Mouse (Mus musculus): ENCODE results near the gene Ippk. TPM values are rescaled to one million over a fixed set of nuclear protein-coding genes. Genes with fewer than 3 reads are reported as not detected.

Gene Ippk
- polyA plus RNA-seq, 1 experiment from 2014 or later: 18.3 TPM

DNA sequence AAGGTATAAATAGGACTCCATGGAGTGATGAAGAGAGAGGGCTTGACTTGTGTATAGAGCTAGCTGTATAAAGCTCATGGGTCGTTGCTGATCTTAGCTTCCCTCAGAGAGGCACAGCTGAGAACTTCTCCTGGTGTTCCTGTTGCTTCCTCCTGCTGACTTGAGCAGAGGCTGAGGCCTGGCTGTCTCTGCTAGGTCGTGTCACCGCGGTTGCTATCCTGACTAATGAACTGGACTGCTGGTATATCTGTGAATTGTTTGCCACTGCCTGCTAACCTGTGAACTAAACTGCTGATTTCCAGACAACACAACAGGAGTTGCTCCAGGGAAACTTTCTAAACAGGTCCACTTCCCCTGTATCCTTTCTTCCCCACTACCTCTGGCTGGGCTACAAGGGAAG, 49.3 kb downstream of the Ippk start:
- H3K4me3 ChIP-seq (ENCODE audit: low read depth, low read length): no peak overlapping the region
- no peak for DNase-seq (ENCODE audit: low spot score, missing footprints)
- H3K9me3 ChIP-seq (ENCODE audit: control insufficient read depth, low read length): no peaks in the 10 kb centered on the region
- no peak overlapping the region for H3K9ac ChIP-seq (ENCODE audit: low read length)
- 89% methylated on average over 4 of the region's 4 CpGs for WGBS
- H3K27ac ChIP-seq (ENCODE audit: low read depth, low read length): no peak overlapping the region
- H3K4me2 ChIP-seq: no peak overlapping the region
- no peaks in the 10 kb centered on the region for H3K4me1 ChIP-seq (ENCODE audit: control insufficient read depth, insufficient read depth, low read length)
- H3K36me3 ChIP-seq (ENCODE audit: control insufficient read depth, insufficient read depth, low read length): no peaks in the 10 kb centered on the region
- no peaks in the 10 kb centered on the region for H3K27me3 ChIP-seq (ENCODE audit: control insufficient read depth, insufficient read depth, low read length)
- ATAC-seq (ENCODE audit: low FRiP score): no peak

GRCm38 (mm10) chr13:49470806-49471205, 49.8 kb downstream of the Ippk start:
- H3K27ac ChIP-seq (ENCODE audit: low read depth, low read length): no peak overlapping the region
- ATAC-seq (ENCODE audit: low FRiP score): no peak
- H3K4me2 ChIP-seq: no peak overlapping the region
- no peak for DNase-seq (ENCODE audit: low spot score, missing footprints)
- H3K9ac ChIP-seq (ENCODE audit: low read length): no peak overlapping the region
- H3K4me1 ChIP-seq (ENCODE audit: control insufficient read depth, insufficient read depth, low read length): no peaks in the 10 kb centered on the region
- H3K36me3 ChIP-seq (ENCODE audit: control insufficient read depth, insufficient read depth, low read length): no peaks in the 10 kb centered on the region
- H3K27me3 ChIP-seq (ENCODE audit: control insufficient read depth, insufficient read depth, low read length): no peaks in the 10 kb centered on the region
- H3K9me3 ChIP-seq (ENCODE audit: control insufficient read depth, low read length): no peaks in the 10 kb centered on the region
- WGBS: 81% methylated on average over 4 of the region's 4 CpGs
- H3K4me3 ChIP-seq (ENCODE audit: low read depth, low read length): no peak overlapping the region

DNA sequence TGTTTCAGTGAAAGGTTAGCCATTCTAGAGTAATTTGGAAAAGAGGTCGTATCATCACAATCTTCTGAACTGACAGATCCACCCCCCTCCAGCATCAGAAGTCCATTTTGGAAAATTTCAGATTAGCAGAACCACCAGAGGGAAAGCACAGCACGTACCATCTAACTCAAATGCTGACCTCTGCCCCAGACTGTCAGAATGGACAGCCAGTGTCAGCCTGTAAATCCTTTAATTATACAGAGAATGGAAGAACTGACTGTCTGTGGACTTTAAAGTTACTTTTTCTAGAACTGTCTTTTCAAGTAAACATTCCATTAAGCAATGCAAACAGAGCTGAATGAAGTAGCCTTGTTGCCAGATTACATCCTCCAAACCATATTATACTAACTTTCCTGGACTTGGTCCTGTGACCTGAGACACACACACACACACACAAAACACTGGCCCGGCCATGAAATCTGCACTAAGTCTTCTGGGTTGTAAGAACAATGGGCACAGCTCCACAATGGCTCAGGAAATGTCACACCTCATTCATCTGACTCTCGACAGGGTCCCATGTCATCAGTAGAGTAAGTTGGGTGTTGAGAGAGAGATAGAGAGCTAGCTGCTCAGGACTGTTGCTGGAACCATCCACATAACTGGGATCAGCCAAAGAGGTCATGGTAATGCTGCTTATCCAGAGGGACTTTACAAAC, 51.1 kb downstream of the Ippk start:
- ATAC-seq (ENCODE audit: low FRiP score) (no peak), DNase-seq (ENCODE audit: low spot score, missing footprints) (no peak)
- H3K27ac ChIP-seq (ENCODE audit: low read depth, low read length): no peak overlapping the region
- no peak overlapping the region for H3K4me3 ChIP-seq (ENCODE audit: low read depth, low read length)
- H3K36me3 ChIP-seq (ENCODE audit: control insufficient read depth, insufficient read depth, low read length): no peaks in the 10 kb centered on the region
- WGBS: 69% methylated on average over 4 of the region's 4 CpGs
- no peaks in the 10 kb centered on the region for H3K27me3 ChIP-seq (ENCODE audit: control insufficient read depth, insufficient read depth, low read length)
- no peaks in the 10 kb centered on the region for H3K4me1 ChIP-seq (ENCODE audit: control insufficient read depth, insufficient read depth, low read length)
- H3K9me3 ChIP-seq (ENCODE audit: control insufficient read depth, low read length): no peaks in the 10 kb centered on the region
- no peak overlapping the region for H3K9ac ChIP-seq (ENCODE audit: low read length)
- H3K4me2 ChIP-seq: no peak overlapping the region

DNA sequence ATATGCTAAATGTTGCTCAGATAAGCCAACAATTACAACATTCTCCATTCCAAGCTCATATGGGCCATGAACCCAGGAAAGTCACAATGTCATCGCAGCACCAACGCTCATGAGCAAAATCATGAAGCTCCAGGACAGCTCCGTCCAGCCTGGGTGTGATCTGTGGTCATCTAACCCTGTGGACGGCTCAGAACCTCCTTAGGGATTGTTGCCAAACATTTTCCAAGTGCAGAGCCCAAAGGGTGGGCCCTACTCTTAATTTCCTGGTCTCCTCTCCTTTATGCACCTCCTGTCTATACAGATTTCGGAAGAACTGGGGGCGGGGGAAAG, 51.6 kb downstream of the Ippk start:
- 93% methylated on average over 6 of the region's 6 CpGs for WGBS
- Histone ChIP-seq H3K4me3 (ENCODE audit: low read depth, low read length) (no peak overlapping the region), H3K27me3 (ENCODE audit: control insufficient read depth, insufficient read depth, low read length) (no peaks in the 10 kb centered on the region), H3K9ac (ENCODE audit: low read length) (no peak overlapping the region), H3K4me2 (no peak overlapping the region), H3K9me3 (ENCODE audit: control insufficient read depth, low read length) (no peaks in the 10 kb centered on the region), H3K4me1 (ENCODE audit: control insufficient read depth, insufficient read depth, low read length) (no peaks in the 10 kb centered on the region), H3K36me3 (ENCODE audit: control insufficient read depth, insufficient read depth, low read length) (no peaks in the 10 kb centered on the region), H3K27ac (ENCODE audit: low read depth, low read length) (no peak overlapping the region)
- DNase-seq (ENCODE audit: low spot score, missing footprints): no peak
- ATAC-seq (ENCODE audit: low FRiP score): no peak

- H3K4me2 ChIP-seq: no peak overlapping the region
- WGBS: 91% methylated on average over 3 of the region's 3 CpGs
- H3K36me3 ChIP-seq (ENCODE audit: control insufficient read depth, insufficient read depth, low read length): no peaks in the 10 kb centered on the region
- ATAC-seq (ENCODE audit: low FRiP score) (no peak), DNase-seq (ENCODE audit: low spot score, missing footprints) (no peak)
- no peaks in the 10 kb centered on the region for H3K4me1 ChIP-seq (ENCODE audit: control insufficient read depth, insufficient read depth, low read length)
- H3K27me3 ChIP-seq (ENCODE audit: control insufficient read depth, insufficient read depth, low read length): no peaks in the 10 kb centered on the region
- H3K9me3 ChIP-seq (ENCODE audit: control insufficient read depth, low read length): no peaks in the 10 kb centered on the region
- no peak overlapping the region for H3K4me3 ChIP-seq (ENCODE audit: low read depth, low read length)
- H3K9ac ChIP-seq (ENCODE audit: low read length): no peak overlapping the region
- no peak overlapping the region for H3K27ac ChIP-seq (ENCODE audit: low read depth, low read length)
Measured at GRCm38 (mm10) chr13:49477887-49478286, 56.8 kb downstream of the Ippk start.

GRCm38 (mm10) chr13:49478851-49479374, 57.9 kb downstream of the Ippk start:
- Histone ChIP-seq H3K9ac (ENCODE audit: low read length) (no peak overlapping the region), H3K4me3 (ENCODE audit: low read depth, low read length) (no peak overlapping the region), H3K36me3 (ENCODE audit: control insufficient read depth, insufficient read depth, low read length) (no peaks in the 10 kb centered on the region), H3K4me2 (no peak overlapping the region), H3K27ac (ENCODE audit: low read depth, low read length) (no peak overlapping the region), H3K4me1 (ENCODE audit: control insufficient read depth, insufficient read depth, low read length) (no peaks in the 10 kb centered on the region), H3K27me3 (ENCODE audit: control insufficient read depth, insufficient read depth, low read length) (no peaks in the 10 kb centered on the region), H3K9me3 (ENCODE audit: control insufficient read depth, low read length) (no peaks in the 10 kb centered on the region)
- DNase-seq (ENCODE audit: low spot score, missing footprints) (no peak), ATAC-seq (ENCODE audit: low FRiP score) (no peak)
- WGBS: 87% methylated on average over 6 of the region's 6 CpGs

DNA sequence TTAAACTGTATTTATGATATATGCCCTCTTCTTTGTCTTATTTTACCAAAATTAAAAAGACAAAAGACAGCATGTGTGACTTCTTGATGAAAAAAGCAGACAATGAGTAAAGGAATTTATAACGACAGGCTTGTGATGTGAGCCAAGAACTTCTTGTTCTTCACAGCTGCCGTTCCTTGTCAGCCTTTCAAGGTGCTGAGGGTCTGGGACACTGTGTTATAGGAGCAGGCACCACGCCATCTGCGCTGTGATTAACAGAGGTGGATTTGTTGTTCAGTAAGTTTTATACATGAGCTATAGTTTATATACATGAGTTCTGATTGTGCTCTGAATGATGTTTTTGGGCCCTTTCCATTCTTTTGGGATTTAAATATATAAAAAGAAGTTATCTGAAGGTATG, 58.4 kb downstream of the Ippk start:
- ATAC-seq (ENCODE audit: low FRiP score): no peak
- Histone ChIP-seq H3K4me3 (ENCODE audit: low read depth, low read length) (no peak overlapping the region), H3K4me2 (no peak overlapping the region), H3K9me3 (ENCODE audit: control insufficient read depth, low read length) (no peaks in the 10 kb centered on the region), H3K27ac (ENCODE audit: low read depth, low read length) (no peak overlapping the region), H3K4me1 (ENCODE audit: control insufficient read depth, insufficient read depth, low read length) (no peaks in the 10 kb centered on the region), H3K27me3 (ENCODE audit: control insufficient read depth, insufficient read depth, low read length) (no peaks in the 10 kb centered on the region), H3K36me3 (ENCODE audit: control insufficient read depth, insufficient read depth, low read length) (no peaks in the 10 kb centered on the region), H3K9ac (ENCODE audit: low read length) (no peak overlapping the region)
- DNase-seq (ENCODE audit: low spot score, missing footprints): no peak
- 92% methylated on average over 4 of the region's 4 CpGs for WGBS

- Histone ChIP-seq H3K27me3 (ENCODE audit: control insufficient read depth, insufficient read depth, low read length) (no peaks in the 10 kb centered on the region), H3K4me1 (ENCODE audit: control insufficient read depth, insufficient read depth, low read length) (no peaks in the 10 kb centered on the region), H3K9ac (ENCODE audit: low read length) (no peak overlapping the region), H3K27ac (ENCODE audit: low read depth, low read length) (no peak overlapping the region), H3K9me3 (ENCODE audit: control insufficient read depth, low read length) (no peaks in the 10 kb centered on the region), H3K4me3 (ENCODE audit: low read depth, low read length) (no peak overlapping the region), H3K4me2 (no peak overlapping the region), H3K36me3 (ENCODE audit: control insufficient read depth, insufficient read depth, low read length) (no peaks in the 10 kb centered on the region)
- no peak for DNase-seq (ENCODE audit: low spot score, missing footprints)
- no peak for ATAC-seq (ENCODE audit: low FRiP score)
- WGBS: 81% methylated on average over 2 of the region's 2 CpGs
Measured at GRCm38 (mm10) chr13:49480057-49480456, 59.0 kb downstream of the Ippk start.

DNA sequence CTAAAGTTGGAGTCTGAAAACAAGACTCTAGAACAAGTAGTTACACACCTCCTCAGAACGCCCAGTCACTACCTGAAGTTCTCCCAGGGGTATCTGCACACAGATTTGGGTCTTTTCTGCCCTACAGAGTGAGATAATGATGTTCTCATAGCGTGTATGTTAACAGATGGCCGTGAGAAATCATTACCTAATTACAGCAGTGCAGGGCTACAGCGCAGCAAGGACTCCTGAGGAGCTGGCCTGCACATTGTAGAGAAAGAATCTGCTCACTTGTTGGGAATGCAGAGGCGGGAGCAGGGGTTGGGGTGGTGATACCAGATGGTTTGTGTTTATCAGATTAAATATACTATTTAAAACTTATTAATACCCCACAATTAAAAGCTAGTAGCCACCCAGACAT, 59.5 kb downstream of the Ippk start:
- H3K27me3 ChIP-seq (ENCODE audit: control insufficient read depth, insufficient read depth, low read length): no peaks in the 10 kb centered on the region
- no peak overlapping the region for H3K9ac ChIP-seq (ENCODE audit: low read length)
- H3K27ac ChIP-seq (ENCODE audit: low read depth, low read length): no peak overlapping the region
- no peaks in the 10 kb centered on the region for H3K4me1 ChIP-seq (ENCODE audit: control insufficient read depth, insufficient read depth, low read length)
- H3K4me2 ChIP-seq: no peak overlapping the region
- ATAC-seq (ENCODE audit: low FRiP score) (no peak), DNase-seq (ENCODE audit: low spot score, missing footprints) (no peak)
- 85% methylated on average over 5 of the region's 5 CpGs for WGBS
- no peaks in the 10 kb centered on the region for H3K9me3 ChIP-seq (ENCODE audit: control insufficient read depth, low read length)
- no peak overlapping the region for H3K4me3 ChIP-seq (ENCODE audit: low read depth, low read length)
- H3K36me3 ChIP-seq (ENCODE audit: control insufficient read depth, insufficient read depth, low read length): no peaks in the 10 kb centered on the region
